Mouse (Mus musculus) embryo, embryonic 9.5 days (tissue): ENCODE results near the gene Mettl5.
"Not testable (repeated sequence)": the region's sequence is repeated elsewhere in the genome, so short reads cannot be mapped to it uniquely, and the experiment has no call there.

Experiments
- DNase-seq: peaks from one replicate; pipeline ENCODE4 v3.0.0-alpha.2; 2017; ENCODE audit errors: extremely low spot score

The Mettl5 gene

DNA sequence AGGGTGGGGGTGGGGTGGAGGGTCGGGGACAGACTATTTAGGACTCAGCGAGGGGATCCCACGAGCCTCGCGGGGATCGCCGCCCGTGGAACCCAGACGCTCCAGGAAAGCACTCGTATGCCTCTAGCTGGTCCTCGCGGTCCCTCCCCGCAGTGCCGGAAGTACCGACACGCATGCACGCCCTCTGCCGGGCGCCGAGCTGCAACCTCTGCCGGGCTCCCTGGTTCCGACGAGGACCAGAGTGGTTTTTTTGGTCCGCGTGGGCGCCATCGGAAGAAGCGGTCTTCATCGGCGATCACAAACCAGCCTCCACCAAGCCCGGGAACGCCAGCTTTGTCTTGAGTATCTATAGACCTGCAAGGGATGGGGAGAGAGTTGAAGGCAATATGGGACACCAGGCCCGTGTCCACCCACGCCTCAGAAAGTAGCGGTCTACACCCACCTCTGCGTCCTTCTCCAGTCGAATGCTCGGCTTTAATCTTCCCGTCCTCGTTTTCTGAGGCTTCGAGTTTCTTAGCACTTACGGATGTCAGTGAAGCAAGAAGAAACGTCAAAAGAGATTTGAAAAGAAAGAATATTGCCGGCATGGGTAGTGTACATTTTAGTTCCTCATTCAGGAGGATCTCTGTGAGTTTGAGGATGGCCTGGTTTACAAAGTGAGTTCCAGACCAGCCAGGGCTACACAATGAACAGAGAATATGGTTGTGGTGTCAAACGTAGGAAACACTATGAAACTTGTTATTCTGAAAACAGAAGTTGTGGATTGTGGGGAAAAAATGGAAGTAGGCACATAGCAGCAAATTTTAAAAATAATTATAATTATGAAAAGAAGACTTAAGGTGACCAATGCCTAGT, at the start of gene Mettl5:
Gene Mettl5 (minus strand): TSS at position 165 of the 855 bp plus-strand sequence.
- peak; percentile 86 for DNase-seq

DNA sequence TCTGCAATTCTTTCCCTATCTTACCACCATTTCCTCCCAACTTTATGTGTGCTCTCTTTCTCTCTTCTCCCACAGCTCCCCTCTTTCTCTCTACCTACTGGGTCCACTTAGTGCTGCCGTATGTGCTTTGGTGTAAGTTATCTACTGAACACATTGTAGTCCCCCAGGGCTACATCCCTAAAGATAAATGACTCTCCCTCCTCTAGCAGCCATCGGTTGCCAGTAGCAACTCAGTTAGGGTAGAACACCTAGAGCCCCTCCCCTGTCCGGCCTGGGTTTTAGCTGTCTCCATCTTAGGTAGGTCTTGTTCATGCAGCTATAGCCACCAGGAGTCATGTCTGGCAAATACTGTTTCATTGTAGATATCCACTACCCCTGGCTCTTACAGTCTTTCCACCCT, 39.5 kb upstream of the Mettl5 start:
- no peak for DNase-seq

DNA sequence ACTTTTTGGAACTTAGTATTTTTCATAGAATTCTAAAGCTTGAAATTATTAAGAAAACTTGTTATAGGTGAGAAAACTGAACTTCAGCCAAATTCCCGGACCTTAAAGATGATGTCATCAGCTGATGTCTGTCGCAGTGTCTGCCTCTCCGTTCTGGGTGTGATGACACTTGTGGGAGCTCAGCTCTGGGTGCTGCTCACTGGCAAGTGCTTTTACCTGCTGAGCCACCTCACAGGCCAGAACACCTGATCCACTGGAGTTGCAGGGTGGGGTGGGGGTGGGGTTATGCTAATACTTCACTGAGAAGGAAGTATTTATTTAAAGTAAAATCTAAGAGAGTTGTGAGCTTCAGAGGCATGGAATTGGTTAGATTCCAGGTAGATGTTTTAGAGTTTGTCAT, 31.9 kb upstream of the Mettl5 start:
- DNase-seq: no peak

DNA sequence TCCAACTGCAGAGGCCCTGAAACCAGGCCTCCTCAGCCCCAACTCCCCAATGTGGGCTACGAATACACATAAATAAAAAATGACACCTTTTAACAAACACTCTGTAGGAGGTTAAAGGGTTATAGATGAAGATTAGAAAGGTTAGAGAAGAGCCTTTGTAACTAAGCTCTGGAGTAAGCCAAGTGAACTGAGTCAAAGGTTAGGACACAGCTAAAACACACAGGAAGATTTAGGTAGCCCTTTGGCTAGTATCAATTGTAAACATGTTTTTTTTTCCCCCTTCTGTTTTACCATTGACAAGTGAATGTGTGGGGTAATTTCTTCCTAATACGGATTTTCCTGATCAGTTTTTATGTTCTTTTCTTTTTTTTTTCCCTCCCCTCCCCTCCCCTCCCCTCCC, 27.4 kb upstream of the Mettl5 start:
- no peak for DNase-seq

DNA sequence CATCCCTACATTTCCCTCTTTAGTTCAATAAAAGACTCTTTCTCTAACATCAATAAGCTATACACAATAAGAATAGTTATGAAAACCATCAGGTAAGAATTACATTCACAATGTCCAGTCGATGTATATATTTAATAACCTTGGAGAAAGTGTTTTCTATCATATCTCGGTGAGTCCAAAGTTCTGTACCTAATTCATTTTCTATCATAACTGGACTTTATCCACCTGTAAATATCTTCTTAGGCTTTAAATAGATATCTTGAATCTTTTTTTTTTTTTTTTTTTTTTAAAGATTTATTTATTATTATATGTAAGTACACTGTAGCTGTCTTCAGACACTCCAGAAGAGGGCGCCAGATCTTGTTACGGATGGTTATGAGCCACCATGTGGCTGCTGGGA, 22.0 kb upstream of the Mettl5 start:
- not testable (repeated sequence) for DNase-seq

DNA sequence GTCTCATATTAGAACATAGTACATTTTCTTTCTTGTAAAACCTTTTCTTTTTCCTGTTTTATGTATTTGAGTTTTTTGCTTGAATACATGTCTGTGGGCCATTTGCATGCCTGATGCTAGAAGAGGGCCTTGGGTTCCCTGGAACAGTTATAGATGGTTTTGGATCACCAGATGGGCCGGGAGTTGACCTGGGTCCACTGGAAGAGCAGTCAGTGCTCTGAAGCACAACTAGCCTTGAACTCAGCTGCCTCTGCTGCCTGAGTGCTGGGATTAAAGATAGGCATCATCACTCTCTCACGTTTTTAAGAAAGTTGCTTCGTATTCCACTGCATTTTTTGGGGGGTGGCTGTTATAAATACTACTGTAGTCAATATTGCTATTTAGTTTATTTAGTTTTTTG, 18.1 kb upstream of the Mettl5 start:
- no peak for DNase-seq

DNA sequence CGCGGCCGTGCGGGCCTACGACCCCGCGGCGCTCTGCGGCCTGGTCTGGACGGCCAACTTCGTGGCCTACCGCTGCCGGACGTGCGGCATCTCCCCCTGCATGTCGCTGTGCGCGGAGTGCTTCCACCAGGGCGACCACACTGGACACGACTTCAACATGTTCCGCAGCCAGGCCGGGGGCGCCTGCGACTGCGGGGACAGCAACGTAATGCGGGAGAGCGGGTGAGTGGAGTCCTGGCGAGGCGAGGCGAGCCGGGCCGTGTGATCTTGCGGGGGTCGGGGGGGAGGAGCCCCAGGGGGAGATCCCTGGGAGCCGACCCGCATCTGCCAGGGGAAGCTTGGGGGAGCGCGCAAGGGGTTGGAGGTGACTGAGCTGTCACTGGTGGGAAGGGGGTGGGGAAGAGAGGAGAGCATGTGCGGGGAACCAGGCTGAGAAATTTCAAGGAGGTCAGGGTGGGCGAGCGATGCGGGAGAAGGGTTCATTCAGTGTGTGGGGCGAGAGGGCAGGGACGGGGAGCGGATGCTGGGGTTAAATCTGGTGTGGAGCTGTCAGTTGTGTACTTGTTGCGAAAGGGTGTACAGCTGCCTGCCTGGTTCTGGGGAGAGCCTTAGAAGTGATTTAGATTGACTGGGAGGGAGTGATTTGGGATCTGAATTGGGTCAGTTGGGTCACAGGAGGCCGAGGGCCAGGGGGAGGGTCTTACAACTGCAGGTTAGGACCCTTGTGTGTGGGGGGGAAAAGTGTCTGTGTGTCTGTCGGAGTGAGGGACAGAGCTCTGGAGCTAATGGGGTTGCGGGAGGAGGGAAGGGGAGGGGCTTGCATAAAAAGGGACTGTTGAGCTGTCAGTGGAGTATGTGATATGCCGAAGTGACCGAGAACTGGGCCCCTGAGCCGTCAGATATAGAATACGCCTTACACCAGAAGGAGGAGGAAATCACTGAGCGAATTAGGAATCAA, 12.5 kb upstream of the Mettl5 start:
- peak; percentile 59 for DNase-seq

DNA sequence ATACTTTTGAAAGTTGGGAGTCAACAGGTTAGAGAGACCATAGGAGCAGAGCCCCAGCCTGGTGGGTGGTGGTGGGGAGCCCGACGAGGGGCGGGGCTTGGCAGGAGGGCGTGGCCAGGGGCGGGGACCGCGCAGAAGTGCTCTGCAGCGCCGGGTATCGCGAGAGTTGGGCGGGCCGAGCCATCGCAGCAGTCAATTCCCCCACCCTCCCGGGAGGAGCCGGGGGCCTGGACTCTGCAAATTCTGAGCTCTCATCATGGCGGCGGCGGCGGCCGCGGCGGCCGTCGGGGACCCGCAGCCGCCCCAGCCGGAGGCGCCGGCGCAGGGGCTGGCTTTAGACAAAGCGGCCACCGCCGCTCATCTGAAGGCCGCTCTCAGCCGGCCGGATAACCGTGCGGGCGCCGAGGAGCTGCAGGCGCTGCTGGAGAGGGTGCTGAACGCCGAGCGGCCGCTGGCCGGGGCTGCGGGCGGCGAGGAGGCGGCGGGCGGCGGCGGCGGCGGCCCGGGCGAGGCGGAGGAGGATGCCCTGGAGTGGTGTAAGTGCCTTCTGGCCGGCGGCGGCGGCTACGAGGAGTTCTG, 11.7 kb upstream of the Mettl5 start, which contains the start of gene Ubr3:
Gene Ubr3 (plus strand): TSS at position 208 of the 579 bp plus-strand sequence.
- DNase-seq: peak; percentile 96

DNA sequence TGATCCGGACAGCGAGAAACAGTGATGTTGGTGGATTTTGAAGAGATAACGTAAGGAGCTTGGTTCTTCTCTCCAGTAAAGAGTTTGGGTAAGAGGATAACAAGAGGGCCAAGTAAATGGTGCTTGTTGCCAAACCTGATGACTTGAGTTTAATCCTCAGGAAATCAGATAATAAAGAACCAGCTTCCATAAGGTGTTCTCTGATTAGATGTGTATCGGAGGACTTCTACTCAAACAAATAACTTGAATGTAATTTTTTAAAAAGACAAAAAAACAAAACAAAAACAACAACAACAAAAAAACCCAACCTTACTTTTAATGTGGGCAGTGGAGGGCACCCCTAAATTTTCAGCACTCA, 10.8 kb upstream of the Mettl5 start:
- DNase-seq: no peak

DNA sequence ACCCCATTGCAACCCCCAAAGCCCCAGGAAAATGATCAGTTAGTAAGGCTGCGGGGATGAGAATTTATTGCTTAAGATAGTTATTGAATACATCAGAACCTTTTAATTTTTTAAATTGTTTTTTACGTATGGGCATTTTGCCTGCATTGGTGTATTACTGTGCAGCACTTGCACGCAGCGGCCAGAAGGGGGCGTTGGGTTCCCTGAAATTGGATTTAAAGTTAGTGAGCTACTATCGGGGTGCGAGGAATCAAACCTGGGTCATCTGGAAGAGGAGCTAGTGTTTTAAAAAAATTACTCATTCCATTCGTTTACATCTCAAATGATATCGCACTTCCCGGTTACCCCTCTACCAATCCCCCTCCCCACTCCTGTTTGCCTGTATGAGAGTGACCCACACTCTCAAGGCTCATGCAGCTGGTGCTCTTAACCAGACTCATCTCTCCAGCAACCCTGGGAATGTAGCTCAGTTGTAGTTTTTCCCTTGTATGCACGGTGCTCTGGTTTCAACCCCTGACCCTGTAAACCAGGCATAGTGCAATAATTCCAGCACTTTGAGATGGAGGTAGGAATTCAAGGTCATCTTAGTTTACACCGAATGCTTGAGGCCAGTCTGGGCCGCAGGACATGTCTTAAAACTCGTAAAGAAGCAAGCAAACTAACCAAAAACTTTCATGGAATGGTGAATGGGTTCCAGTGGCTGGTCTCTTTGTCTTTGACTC, 10.2 kb upstream of the Mettl5 start:
- DNase-seq: no peak

DNA sequence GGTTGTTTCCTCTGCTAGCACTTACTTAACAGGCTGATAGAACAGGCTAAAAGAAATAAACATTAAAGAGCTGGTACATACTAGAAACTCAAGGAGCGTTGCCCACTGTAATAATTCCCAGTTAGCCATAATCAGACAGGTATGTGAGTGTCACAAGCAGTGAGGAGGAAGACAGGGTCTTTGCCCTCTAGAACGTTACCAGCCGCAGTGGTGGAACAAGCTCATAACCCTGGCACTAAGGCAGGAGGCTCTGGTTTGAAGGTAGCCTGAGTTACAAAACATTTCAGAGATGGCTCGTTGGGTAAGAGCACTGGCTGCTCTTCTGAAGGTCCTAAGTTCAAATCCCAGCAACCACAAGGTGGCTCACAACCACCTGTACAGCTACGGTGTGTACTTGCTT, 8.5 kb upstream of the Mettl5 start:
- no peak for DNase-seq

DNA sequence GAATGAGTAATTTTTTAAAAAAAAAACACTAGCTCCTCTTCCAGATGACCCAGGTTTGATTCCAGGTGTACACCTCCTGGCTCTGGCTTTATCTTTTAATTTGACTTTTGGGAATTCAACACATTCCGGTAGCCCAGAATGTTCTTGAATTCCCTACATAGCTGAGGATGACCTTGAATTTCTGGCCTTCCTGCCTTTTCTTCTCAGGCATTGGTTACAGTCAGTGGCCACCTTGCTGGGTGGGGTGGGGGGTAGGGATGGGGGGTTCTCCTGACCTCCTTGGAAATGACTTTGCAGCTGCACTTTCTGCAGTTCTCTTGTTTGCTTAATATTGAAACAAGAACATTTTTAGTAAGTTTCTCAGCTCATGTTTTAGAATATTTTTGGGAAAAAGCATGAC, 7.7 kb upstream of the Mettl5 start:
- DNase-seq: no peak

DNA sequence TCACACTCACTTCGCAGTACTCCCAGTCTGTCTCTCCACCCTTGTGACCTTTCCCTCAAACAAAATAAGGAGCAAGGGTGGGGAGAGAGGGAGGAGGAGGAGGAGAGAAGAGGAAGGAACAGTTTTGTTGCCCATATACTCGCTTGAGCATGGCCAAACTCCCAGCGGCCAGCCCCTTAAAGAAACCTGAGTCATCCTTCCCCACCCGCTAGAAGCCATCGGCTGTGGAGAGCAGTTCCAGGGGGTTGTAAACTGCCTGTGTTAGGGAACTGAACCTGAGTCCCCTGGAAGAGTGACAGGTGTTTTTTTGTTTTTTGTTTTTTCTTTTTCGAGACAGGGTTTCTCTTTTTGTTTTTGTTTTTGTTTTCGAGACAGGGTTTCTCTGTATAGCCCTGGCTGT, 5.4 kb upstream of the Mettl5 start:
- DNase-seq: no peak

DNA sequence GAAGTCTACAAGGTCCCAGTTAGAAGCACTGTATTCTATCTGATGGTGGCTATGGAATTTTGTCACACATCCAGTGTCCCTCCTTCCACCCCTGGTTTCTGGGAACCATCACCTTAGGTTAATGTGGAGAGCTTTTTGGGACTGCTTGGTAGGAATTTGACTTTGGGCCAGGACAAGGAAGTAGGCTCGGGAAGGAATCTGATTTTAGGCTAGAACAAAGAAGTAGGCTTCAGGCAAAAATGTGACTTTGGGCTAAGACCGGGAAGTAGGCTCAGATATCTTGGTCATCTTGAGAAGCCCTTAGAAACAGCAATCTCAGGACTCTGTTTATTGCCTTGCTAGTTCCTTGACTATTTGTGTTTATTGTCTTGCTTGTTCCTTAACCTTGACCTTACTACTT, 3.5 kb upstream of the Mettl5 start:
- no peak for DNase-seq

DNA sequence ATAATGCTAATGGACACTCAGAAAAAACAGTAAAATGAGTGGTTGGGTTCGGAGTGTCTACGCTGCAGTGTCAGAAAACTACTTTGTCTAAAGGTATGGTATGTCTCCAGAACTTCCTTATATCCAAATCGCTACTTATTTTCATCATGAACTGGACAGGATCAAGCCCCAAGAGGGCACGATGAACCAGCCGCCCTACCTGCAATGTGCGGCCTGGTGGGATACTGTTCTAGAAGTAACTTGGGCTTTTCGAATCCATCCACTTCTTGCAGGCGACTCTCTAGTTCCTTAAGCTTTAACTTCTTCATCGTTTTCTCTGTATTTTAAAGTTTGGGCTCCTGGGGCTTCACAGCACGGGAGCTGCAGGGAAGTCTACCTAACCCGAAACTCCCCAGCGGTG, 365 bp downstream of the Mettl5 start:
- no peak for DNase-seq

DNA sequence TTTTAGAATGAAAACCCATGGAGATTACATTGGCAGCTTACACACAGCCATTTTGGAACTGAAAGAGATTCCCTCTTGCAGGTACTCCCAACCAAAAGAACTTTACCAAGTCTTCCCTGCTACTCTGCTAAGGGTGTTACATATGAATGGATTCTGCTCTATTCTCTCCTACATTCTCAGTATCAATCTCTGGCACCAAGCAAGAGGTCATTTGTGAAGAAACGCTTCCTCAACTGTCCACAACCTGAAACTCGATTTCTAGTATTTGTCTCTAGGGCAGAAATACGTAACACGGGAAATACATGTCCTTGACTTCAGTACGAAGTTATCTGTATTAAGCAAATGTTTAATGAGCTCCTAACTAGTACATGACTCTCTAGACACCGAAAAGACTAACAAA, 834 bp downstream of the Mettl5 start:
- DNase-seq: no peak

DNA sequence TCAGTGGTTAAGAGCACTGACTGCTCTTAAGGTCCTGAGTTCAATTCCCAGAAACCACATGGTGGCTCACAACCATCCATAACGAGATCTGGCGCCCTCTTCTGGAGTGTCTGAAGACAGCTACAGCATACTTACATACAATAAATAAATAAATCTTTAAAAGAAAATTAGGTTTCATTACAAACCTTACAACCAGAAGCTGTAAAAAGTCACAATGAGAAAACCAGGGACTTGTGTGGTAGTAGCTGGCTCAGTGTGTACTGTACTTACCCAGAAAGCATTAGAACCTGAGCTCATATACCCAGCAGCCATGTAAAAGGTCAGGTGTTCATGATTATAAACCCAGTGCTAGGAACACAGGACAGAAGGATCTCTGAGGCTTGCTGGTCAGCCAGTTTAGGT, 1.4 kb downstream of the Mettl5 start:
- no peak for DNase-seq

DNA sequence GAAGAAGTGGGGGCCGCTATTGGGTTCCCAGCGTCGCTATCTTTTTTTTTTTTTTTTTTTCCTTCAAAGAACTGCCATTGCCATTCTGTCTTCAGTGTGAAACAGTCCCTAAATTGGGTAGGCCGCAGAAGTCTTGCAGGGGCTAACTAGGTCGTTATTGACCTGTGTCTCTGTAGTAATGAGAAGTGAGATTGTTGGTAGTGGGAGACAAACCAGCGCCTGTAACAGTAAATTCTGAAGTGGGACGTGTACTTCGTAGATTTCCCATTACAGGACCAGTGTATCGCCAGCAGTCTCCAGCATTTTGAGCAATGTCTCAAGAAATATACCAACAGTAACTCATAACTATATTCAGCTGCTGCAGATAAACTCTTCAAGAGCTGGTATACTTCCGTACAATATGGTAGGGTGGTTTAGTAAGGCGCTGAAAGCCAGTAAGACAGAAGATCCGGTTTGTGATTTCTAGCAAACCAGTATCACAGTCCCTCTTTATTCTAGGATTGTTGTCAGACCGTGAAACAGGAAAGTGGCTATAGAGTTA, 23.2 kb downstream of the Mettl5 start:
- no peak for DNase-seq

DNA sequence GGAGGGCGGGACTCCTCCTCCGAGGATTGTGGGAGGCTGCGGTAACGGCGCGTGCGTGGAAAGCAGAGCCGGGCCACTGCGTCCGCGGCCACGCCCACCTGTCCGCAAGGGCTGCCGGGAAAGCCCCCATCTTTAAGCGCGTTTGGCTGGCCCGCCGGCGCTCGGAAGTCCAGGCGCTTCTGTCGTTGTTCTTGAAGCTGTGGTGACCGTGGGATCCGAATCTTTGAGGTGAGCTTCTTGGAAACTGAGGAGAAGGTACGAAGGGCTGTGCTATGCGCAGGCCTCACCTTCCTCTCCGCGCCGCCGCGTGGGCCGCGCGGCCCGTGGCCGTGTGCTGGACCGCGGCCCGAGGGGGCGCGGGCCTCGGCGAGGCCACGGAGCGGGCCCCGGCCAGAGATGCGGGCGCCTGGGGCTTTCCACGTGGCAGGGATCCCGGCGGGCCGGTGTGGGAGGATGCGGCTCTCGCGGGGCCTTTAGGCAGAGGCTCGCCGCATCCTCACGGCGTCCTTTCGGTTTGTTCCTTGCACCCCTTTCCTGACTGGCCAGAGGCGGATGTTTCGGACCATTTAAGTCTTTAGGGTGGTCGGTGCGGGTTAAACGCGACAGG, 23.8 kb downstream of the Mettl5 start, which contains the start of gene Ssb:
Gene Ssb (plus strand): TSS at position 78 of the 607 bp plus-strand sequence.
- peak; percentile 89 for DNase-seq

DNA sequence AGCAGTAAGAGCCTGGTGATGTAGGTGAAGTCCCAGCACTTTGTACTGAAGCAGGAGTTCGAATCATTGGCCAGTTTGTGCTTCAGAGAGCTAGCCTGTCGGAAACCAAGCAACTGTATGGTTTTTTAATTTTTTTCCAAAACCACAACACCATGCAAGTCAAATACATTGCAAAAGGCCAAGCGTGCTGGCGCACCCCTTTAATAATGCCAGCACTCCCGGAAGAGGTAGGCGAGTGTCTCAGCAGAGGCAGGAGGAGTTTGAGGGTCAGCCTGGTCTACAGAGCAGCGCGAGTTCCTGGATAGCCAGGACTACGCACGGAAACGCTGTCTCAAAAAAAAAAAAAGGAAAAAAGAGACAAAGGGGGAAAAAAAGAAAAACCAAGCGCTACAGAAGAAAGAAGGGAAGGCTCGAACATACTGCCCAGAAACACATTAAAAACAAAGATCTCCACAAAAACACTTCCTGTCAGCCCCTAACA, 24.4 kb downstream of the Mettl5 start:
- no peak for DNase-seq

DNA sequence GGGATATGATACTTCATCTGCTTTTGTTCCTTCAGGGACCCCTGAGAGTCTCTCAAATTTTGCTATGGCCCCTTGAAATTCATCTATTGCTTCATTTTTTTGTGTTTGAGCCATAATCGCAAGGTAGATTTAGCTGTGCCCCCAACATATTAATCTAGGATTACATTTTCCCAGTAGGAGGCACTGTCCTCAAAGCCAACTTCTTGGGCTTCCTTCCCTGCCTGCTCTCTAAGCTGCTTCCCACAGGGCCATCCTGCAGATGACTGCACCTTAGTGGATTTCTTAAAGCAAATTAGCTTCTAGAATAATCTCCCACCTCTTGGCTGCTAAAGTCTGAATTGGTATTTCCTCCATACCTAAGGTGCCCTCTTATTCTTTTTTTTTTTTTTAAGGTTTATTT, 27.5 kb downstream of the Mettl5 start:
- DNase-seq: no peak
